Mouse (Mus musculus): ENCODE measurements around the gene P2ry2. TPM values are rescaled to one million over a fixed set of nuclear protein-coding genes. Genes with fewer than 3 reads are reported as not detected.

Gene P2ry2
- total and polyA plus RNA-seq, 3 experiments: 0.87 to 1.7 (median 1.4) TPM

- Histone ChIP-seq H3K4me2 (ENCODE audit: insufficient read depth, low read depth, poor library complexity, severe bottlenecking) (no peak overlapping the region), H3K36me3 (replicated peaks in 1 of 2; ENCODE audit: control insufficient read depth in 1 of 2, insufficient read depth in 1 of 2, low read length in 1 of 2) (no peaks in the 10 kb centered on the region), H3K4me3 (replicated peaks in 1 of 3; ENCODE audit: low read depth in 2 of 3, low read length in 2 of 3, poor library complexity in 1 of 3) (no peak overlapping the region), H3K4me1 (ENCODE audit: control insufficient read depth in 1 of 2, insufficient read depth in 2 of 2) (no peaks in the 10 kb centered on the region), H3K79me2 (replicated peaks; ENCODE audit: control insufficient read depth, extremely low read depth, insufficient read depth, poor library complexity, severe bottlenecking) (no peaks in the 10 kb centered on the region), H3K9ac (ENCODE audit: insufficient read depth, low read depth) (no peak overlapping the region), H3K27me3 (replicated peaks) (peaks cover 1% of the 10 kb centered on the region), H3K27ac (ENCODE audit: insufficient read depth, low read depth) (no peak overlapping the region), H3K9me3 (replicated peaks; ENCODE audit: low read length) (no peaks in the 10 kb centered on the region)
- no peak for DNase-seq (ENCODE audit: extremely low read depth)
- TF ChIP-seq IRF4 (IDR thresholded peaks at IDR 0.05; ENCODE audit: low read depth, low read length) (no peak), PAX5 (IDR thresholded peaks at IDR 0.05; ENCODE audit: low read length) (no peak), BHLHE40 (IDR thresholded peaks at IDR 0.05; ENCODE audit: low read depth, low read length) (no peak), UBTF (IDR thresholded peaks at IDR 0.05; ENCODE audit: low read depth, low read length) (no peak), TCF12 (IDR thresholded peaks at IDR 0.05; ENCODE audit: low read depth, low read length) (no peak), ZC3H11A (IDR thresholded peaks at IDR 0.05; ENCODE audit: low read depth, low read length) (no peak), USF1 (IDR thresholded peaks at IDR 0.05; ENCODE audit: low read depth, low read length) (no peak), NRF1 (IDR thresholded peaks at IDR 0.05; ENCODE audit: low read depth, low read length) (no peak), RCOR1 (conservative IDR thresholded peaks at IDR 0.05; ENCODE audit: low read depth, low read length) (no peak), ZMIZ1 (IDR thresholded peaks at IDR 0.05; ENCODE audit: low read depth, low read length) (no peak), HCFC1 (IDR thresholded peaks at IDR 0.05; ENCODE audit: low read depth, low read length) (no peak), EP300 (IDR thresholded peaks at IDR 0.05; ENCODE audit: low read length) (no peak), ELF1 (IDR thresholded peaks at IDR 0.05; ENCODE audit: low read depth, low read length) (no peak), RAD21 (IDR thresholded peaks at IDR 0.05; ENCODE audit: low read depth, low read length) (no peak), TBP (conservative IDR thresholded peaks at IDR 0.05; ENCODE audit: low read depth, low read length) (no peak), POLR2AphosphoS2 (IDR thresholded peaks at IDR 0.05; ENCODE audit: low read depth, low read length) (no peak), CTCF (conservative IDR thresholded peaks at IDR 0.05 in 1 of 2, IDR thresholded peaks at IDR 0.05 in 1 of 2; ENCODE audit: low read depth in 2 of 2, low read length in 2 of 2) (no peak)
- dilution Hi-C loops (cut with MboI; ENCODE audit: extremely low pct_ligation_motif_present, extremely low pct_unique_long_range_greater_than_20kb, low sequenced_read_pairs) (no loop called here), in situ Hi-C loops (cut with MboI; ENCODE audit: low pct_ligation_motif_present, low pct_unique_long_range_greater_than_20kb, low sequenced_read_pairs) (loop anchor here (10.0 kb wide), 1 partner anchor 47 kb away; no protein-coding TSS in a partner anchor)
These were observed 29.5 kb upstream of the P2ry2 start for GRCm38 (mm10) chr7:101041977-101042749.

- Histone ChIP-seq H3K27ac (ENCODE audit: insufficient read depth, low read depth) (no peak overlapping the region), H3K9ac (ENCODE audit: insufficient read depth, low read depth) (no peak overlapping the region), H3K9me3 (replicated peaks; ENCODE audit: low read length) (no peaks in the 10 kb centered on the region), H3K4me3 (replicated peaks in 1 of 3; ENCODE audit: low read depth in 2 of 3, low read length in 2 of 3, poor library complexity in 1 of 3) (no peak overlapping the region), H3K27me3 (replicated peaks) (peaks cover 1% of the 10 kb centered on the region), H3K79me2 (replicated peaks; ENCODE audit: control insufficient read depth, extremely low read depth, insufficient read depth, poor library complexity, severe bottlenecking) (no peaks in the 10 kb centered on the region), H3K4me1 (ENCODE audit: control insufficient read depth in 1 of 2, insufficient read depth in 2 of 2) (no peaks in the 10 kb centered on the region), H3K36me3 (replicated peaks in 1 of 2; ENCODE audit: control insufficient read depth in 1 of 2, insufficient read depth in 1 of 2, low read length in 1 of 2) (no peaks in the 10 kb centered on the region), H3K4me2 (ENCODE audit: insufficient read depth, low read depth, poor library complexity, severe bottlenecking) (no peak overlapping the region)
- DNase-seq (ENCODE audit: extremely low read depth): no peak
- in situ Hi-C loops (cut with MboI; ENCODE audit: low pct_ligation_motif_present, low pct_unique_long_range_greater_than_20kb, low sequenced_read_pairs): loop anchor here (10.0 kb wide), 1 partner anchor 47 kb away; no protein-coding TSS in a partner anchor
- no peak for TF ChIP-seq PAX5 (IDR thresholded peaks at IDR 0.05; ENCODE audit: low read length)
- no peak for TF ChIP-seq RCOR1 (conservative IDR thresholded peaks at IDR 0.05; ENCODE audit: low read depth, low read length)
- no peak for TF ChIP-seq UBTF (IDR thresholded peaks at IDR 0.05; ENCODE audit: low read depth, low read length)
- no peak for TF ChIP-seq CHD2 (IDR thresholded peaks at IDR 0.05; ENCODE audit: low read length)
- TF ChIP-seq USF2 (conservative IDR thresholded peaks at IDR 0.05; ENCODE audit: low read depth, low read length): no peak
- no peak for TF ChIP-seq TCF12 (IDR thresholded peaks at IDR 0.05; ENCODE audit: low read depth, low read length)
- dilution Hi-C loops (cut with MboI; ENCODE audit: extremely low pct_ligation_motif_present, extremely low pct_unique_long_range_greater_than_20kb, low sequenced_read_pairs): no loop called here
These were observed 28.9 kb upstream of the P2ry2 start for GRCm38 (mm10) chr7:101041544-101041943.
